Mouse (Mus musculus): ENCODE measurements around the gene Cdh13. TPM values are rescaled to one million over a fixed set of nuclear protein-coding genes. Genes with fewer than 3 reads are reported as not detected.
"Not testable (repeated sequence)": the region's sequence is repeated elsewhere in the genome, so short reads cannot be mapped to it uniquely, and the experiment has no call there.

Gene Cdh13
- polyA plus RNA-seq, 1 experiment from 2014 or later, result 59.2 TPM

GRCm38 (mm10) chr8:119343606-119344005 lies 1060.1 kb downstream of the Cdh13 start:
- Histone ChIP-seq H3K4me3 (peak overlapping the region; percentile 98), H3K4me1 (replicated peaks) (peaks cover 14% of the 10 kb centered on the region), H3K27me3 (peaks cover 20% of the 10 kb centered on the region; the same call in 1 of the 2 replicates), H3K36me3 (peaks cover 23% of the 10 kb centered on the region), H3K9me3 (peaks cover 2% of the 10 kb centered on the region; the same call in 1 of the 2 replicates), H3K27ac (peak overlapping the region; percentile 75), H3K4me2 (peak overlapping the region; percentile 73), H3K9ac (no peak overlapping the region)
- WGBS, result 80% methylated on average over 3 of the region's 3 CpGs
- no peak; the same call in 1 of the 2 replicates for ATAC-seq (ENCODE audit: low FRiP score)

GRCm38 (mm10) chr8:119344190-119344856 lies 1060.8 kb downstream of the Cdh13 start, which contains the start of gene Hsbp1:
Hsbp1 (plus strand) TSS chr8:119344488.
- ATAC-seq (ENCODE audit: low FRiP score), result peak; percentile 98
- 3% methylated on average over 52 of the region's 52 CpGs for WGBS

GRCm38 (mm10) chr8:119345029-119345682 lies 1061.6 kb downstream of the Cdh13 start:
- no peak for ATAC-seq (ENCODE audit: low FRiP score)
- Histone ChIP-seq H3K27ac (no peak overlapping the region), H3K4me2 (peak overlapping the region; percentile 73), H3K27me3 (peaks cover 18% of the 10 kb centered on the region; the same call in 1 of the 2 replicates), H3K9ac (peak overlapping the region; percentile 99), H3K4me1 (replicated peaks) (peaks cover 14% of the 10 kb centered on the region), H3K9me3 (no peaks in the 10 kb centered on the region), H3K36me3 (peaks cover 36% of the 10 kb centered on the region), H3K4me3 (peak overlapping the region; percentile 98)
- WGBS, result 57% methylated on average over 22 of the region's 22 CpGs

More at GRCm38 (mm10) chr8:119344190-119344856, 1060.8 kb downstream of the Cdh13 start, which contains the start of gene Hsbp1:
- H3K4me2 ChIP-seq, result peak within 1 kb of the TSS; percentile 73
- peak within 1 kb of the TSS; percentile 99 for H3K9ac ChIP-seq
- peaks cover 30% of the 10 kb centered on the region for H3K36me3 ChIP-seq
- H3K9me3 ChIP-seq, result no peaks in the 10 kb centered on the region
- peak within 1 kb of the TSS; percentile 98 for H3K4me3 ChIP-seq
- peaks cover 14% of the 10 kb centered on the region for H3K4me1 ChIP-seq (replicated peaks)
- H3K27me3 ChIP-seq, result peaks cover 18% of the 10 kb centered on the region; the same call in 1 of the 2 replicates
- peak within 1 kb of the TSS; percentile 82 for H3K27ac ChIP-seq

GRCm38 (mm10) chr8:119345683-119346075 lies 1062.1 kb downstream of the Cdh13 start:
- H3K27ac ChIP-seq, result no peak overlapping the region
- H3K27me3 ChIP-seq, result peaks cover 18% of the 10 kb centered on the region; the same call in 1 of the 2 replicates
- peaks cover 39% of the 10 kb centered on the region for H3K36me3 ChIP-seq
- WGBS, result 86% methylated on average over 15 of the region's 15 CpGs
- peak overlapping the region; percentile 98 for H3K4me3 ChIP-seq
- peak overlapping the region; percentile 73 for H3K4me2 ChIP-seq
- ATAC-seq (ENCODE audit: low FRiP score), result no peak
- peaks cover 14% of the 10 kb centered on the region for H3K4me1 ChIP-seq (replicated peaks)
- H3K9me3 ChIP-seq, result no peaks in the 10 kb centered on the region
- H3K9ac ChIP-seq, result no peak overlapping the region

- no peaks in the 10 kb centered on the region; the same call in 1 of the 2 replicates for H3K4me1 ChIP-seq (replicated peaks)
- no peak for ATAC-seq (ENCODE audit: low FRiP score)
- WGBS, result 94% methylated on average over 19 of the region's 19 CpGs
Measured at GRCm38 (mm10) chr8:119351647-119352046, 1068.1 kb downstream of the Cdh13 start.

GRCm38 (mm10) chr8:119352977-119353658 lies 1069.6 kb downstream of the Cdh13 start:
- no peaks in the 10 kb centered on the region for H3K4me1 ChIP-seq (replicated peaks)
- no peak overlapping the region for H3K27ac ChIP-seq
- H3K9ac ChIP-seq, result no peak overlapping the region
- H3K36me3 ChIP-seq, result peaks cover 34% of the 10 kb centered on the region
- 94% methylated on average over 10 of the region's 10 CpGs for WGBS
- no peak overlapping the region for H3K4me3 ChIP-seq
- H3K4me2 ChIP-seq, result no peak overlapping the region
- H3K27me3 ChIP-seq, result no peaks in the 10 kb centered on the region
- H3K9me3 ChIP-seq, result no peaks in the 10 kb centered on the region
- ATAC-seq (ENCODE audit: low FRiP score), result no peak

More at GRCm38 (mm10) chr8:119351647-119352046, 1068.1 kb downstream of the Cdh13 start:
- no peaks in the 10 kb centered on the region for H3K27me3 ChIP-seq
- no peak overlapping the region for H3K4me2 ChIP-seq
- H3K9ac ChIP-seq, result no peak overlapping the region
- H3K9me3 ChIP-seq, result no peaks in the 10 kb centered on the region
- no peak overlapping the region for H3K4me3 ChIP-seq
- H3K36me3 ChIP-seq, result peaks cover 48% of the 10 kb centered on the region
- no peak overlapping the region for H3K27ac ChIP-seq

GRCm38 (mm10) chr8:119353659-119354023 lies 1070.1 kb downstream of the Cdh13 start:
- no peaks in the 10 kb centered on the region for H3K27me3 ChIP-seq
- peaks cover 29% of the 10 kb centered on the region for H3K36me3 ChIP-seq
- ATAC-seq (ENCODE audit: low FRiP score), result no peak
- H3K4me2 ChIP-seq, result no peak overlapping the region
- no peak overlapping the region for H3K4me3 ChIP-seq
- no peaks in the 10 kb centered on the region for H3K4me1 ChIP-seq (replicated peaks)
- H3K9me3 ChIP-seq, result no peaks in the 10 kb centered on the region
- 91% methylated on average over 6 of the region's 6 CpGs for WGBS
- H3K27ac ChIP-seq, result no peak overlapping the region
- no peak overlapping the region for H3K9ac ChIP-seq

GRCm38 (mm10) chr8:119356631-119357030 lies 1073.1 kb downstream of the Cdh13 start:
- not testable (repeated sequence) for H3K36me3 ChIP-seq; H3K27me3 ChIP-seq; H3K27ac ChIP-seq; H3K4me3 ChIP-seq; H3K9ac ChIP-seq; H3K9me3 ChIP-seq; H3K4me2 ChIP-seq; H3K4me1 ChIP-seq (replicated peaks); ATAC-seq (ENCODE audit: low FRiP score)
- WGBS, result 62% methylated on average over 5 of the region's 5 CpGs

GRCm38 (mm10) chr8:119358175-119358574 lies 1074.6 kb downstream of the Cdh13 start:
- Histone ChIP-seq H3K4me3 (no peak overlapping the region), H3K9ac (no peak overlapping the region), H3K4me2 (no peak overlapping the region), H3K9me3 (no peaks in the 10 kb centered on the region), H3K4me1 (replicated peaks) (no peaks in the 10 kb centered on the region), H3K36me3 (peaks cover 3% of the 10 kb centered on the region; the same call in 1 of the 2 replicates), H3K27ac (no peak overlapping the region), H3K27me3 (no peaks in the 10 kb centered on the region)
- 78% methylated on average over 7 of the region's 7 CpGs for WGBS
- ATAC-seq (ENCODE audit: low FRiP score), result no peak

GRCm38 (mm10) chr8:119358836-119359235 lies 1075.3 kb downstream of the Cdh13 start:
- ATAC-seq (ENCODE audit: low FRiP score), result no peak
- Histone ChIP-seq H3K4me2 (no peak overlapping the region), H3K4me3 (no peak overlapping the region), H3K27me3 (no peaks in the 10 kb centered on the region), H3K36me3 (no peaks in the 10 kb centered on the region), H3K4me1 (replicated peaks) (no peaks in the 10 kb centered on the region), H3K27ac (no peak overlapping the region), H3K9ac (no peak overlapping the region), H3K9me3 (no peaks in the 10 kb centered on the region)
- WGBS, result 51% methylated on average over 14 of the region's 14 CpGs

GRCm38 (mm10) chr8:119360686-119361295 lies 1077.3 kb downstream of the Cdh13 start:
- no peak overlapping the region for H3K9ac ChIP-seq
- no peak overlapping the region for H3K27ac ChIP-seq
- H3K27me3 ChIP-seq, result no peaks in the 10 kb centered on the region
- no peaks in the 10 kb centered on the region for H3K36me3 ChIP-seq
- WGBS, result 73% methylated on average over 8 of the region's 8 CpGs
- H3K4me2 ChIP-seq, result no peak overlapping the region
- no peak overlapping the region for H3K4me3 ChIP-seq
- H3K9me3 ChIP-seq, result no peaks in the 10 kb centered on the region
- H3K4me1 ChIP-seq (replicated peaks), result no peaks in the 10 kb centered on the region
- ATAC-seq (ENCODE audit: low FRiP score), result no peak
